Mouse (Mus musculus) subcutaneous adipose tissue, adult 2 months (tissue): ENCODE data around the gene Hsd17b2. TPM values are rescaled to one million over a fixed set of nuclear protein-coding genes. Genes with fewer than 3 reads are reported as not detected.

Experiments used
- polyA plus RNA-seq: library from polyadenylated mRNA; depleted of rRNA; stranded (reverse); fragments of >200 nt; gene quantifications from 2 replicates; pipeline ENCODE4 v1.2.3, GENCODE M21; 2012; ENCODE audit warnings: low replicate concordance; rRNA removed

Gene Hsd17b2
- 0.35 TPM in 1 of 2 replicates, not detected in the other for polyA plus RNA-seq

DNA sequence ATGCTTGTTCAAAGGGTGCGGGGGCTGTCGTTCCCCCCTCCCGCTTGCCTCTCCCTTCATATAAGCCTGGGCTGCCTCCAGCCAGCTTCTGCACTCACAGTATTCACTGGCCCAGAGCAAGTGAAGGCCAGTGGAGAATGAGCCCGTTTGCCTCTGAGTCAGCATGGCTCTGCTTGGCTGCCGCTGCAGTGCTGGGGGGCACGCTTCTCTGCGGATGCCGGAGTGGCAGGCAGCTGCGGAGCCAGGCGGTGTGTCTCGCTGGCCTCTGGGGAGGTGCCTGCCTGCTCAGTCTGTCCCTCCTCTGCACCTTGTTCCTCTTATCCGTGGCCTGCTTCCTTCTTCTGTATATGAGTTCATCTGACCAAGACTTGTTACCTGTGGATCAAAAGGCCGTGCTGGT is at the start of gene Hsd17b2:
Gene Hsd17b2, plus strand, starts transcription at position 46 of the 400 bp plus-strand sequence.

DNA sequence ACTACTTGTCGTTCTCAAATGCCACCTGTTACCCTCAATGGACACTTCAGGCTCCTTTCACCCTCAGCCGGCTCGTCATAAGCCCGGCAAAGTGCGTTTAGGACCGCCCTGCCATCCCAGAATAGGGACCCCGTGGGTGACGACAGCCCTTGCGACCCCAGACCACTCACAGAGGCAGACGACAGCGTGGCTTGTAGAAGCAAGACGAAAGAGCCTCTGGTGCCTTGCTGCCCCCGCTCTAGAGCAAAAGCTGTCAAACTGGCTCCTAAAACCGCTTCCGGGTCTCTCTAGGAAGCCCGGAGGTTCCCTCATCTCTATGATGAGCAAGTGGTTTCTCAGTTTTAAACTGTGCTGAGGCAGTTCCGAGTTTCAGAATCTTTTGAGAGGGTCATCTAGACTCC is 28.3 kb upstream of the Hsd17b2 start, which contains the start of gene Sdr42e1:
Gene Sdr42e1, minus strand, starts transcription at position 260 of the 401 bp plus-strand sequence.

DNA sequence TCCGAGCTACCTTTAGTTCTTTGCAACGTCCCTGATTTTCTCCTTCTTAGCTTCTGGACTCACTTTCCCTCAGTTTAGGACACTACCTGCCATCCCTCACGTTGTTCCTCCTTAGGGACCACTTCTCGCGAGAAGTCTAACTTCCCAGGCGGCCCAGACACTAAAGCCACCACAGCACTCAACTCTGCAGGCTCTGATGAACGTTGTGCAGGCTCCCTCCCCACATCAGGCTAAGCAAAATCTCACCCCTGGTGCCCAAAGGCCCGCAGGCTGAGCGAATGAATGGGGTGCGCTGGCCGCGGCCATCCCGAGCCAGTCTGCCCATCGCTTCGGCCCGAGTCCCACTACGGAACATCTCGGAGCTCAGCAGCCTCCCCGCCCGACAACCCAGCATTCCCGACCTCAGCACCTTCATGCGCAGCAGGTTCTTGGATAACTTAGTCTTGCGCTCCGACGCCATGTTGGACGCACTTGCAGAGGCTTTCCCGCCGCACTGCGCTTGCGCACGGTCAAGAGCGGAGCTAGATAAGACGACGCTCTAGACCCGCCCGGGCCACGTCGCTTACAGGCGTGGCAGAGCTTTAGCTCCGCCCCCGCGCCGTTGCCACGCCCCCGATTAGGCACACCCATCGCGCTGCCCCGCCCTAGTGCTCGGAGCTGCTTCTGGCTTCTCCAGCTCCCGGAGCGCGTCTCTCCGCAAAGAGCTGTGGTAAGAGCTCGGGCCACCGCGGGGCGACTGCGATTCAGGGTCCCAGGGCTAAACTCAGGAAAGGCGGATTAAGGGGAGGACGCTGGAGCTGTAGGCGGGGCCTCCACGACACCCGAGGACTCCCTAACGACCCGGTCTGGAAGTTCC is 100.0 kb downstream of the Hsd17b2 start, which contains the start of gene Mphosph6:
Gene Mphosph6, minus strand, starts transcription at position 501 of the 856 bp plus-strand sequence.

Other genes starting within 250 kb of the Hsd17b2 start
- 3.6 and 7.6 TPM in 2 replicates for gene Plcg2, start 203.6 kb upstream of the Hsd17b2 start, polyA plus RNA-seq
- gene Sdr42e1, start 28.2 kb upstream of the Hsd17b2 start, polyA plus RNA-seq, result 12.4 and 13.1 TPM in 2 replicates
- 4.4 and 9.0 TPM in 2 replicates for gene Mphosph6, start 100.0 kb downstream of the Hsd17b2 start, polyA plus RNA-seq